Mouse (Mus musculus): ENCODE data around the gene Slc38a2. TPM values are rescaled to one million over a fixed set of nuclear protein-coding genes. Genes with fewer than 3 reads are reported as not detected.

Slc38a2 gene
- polyA plus RNA-seq, 1 experiment from 2014 or later: 184 TPM

GRCm38 (mm10) chr15:96736663-96737385 is 37.3 kb upstream of the Slc38a2 start:
- Histone ChIP-seq H3K27me3 (no peaks in the 10 kb centered on the region), H3K9ac (no peak overlapping the region), H3K27ac (no peak overlapping the region), H3K4me2 (replicated peaks) (no peak overlapping the region), H3K4me1 (0 out of 2 replicates have a peak, but pooled peaks cover 2% of the 10 kb centered on the region), H3K9me3 (replicated peaks) (no peaks in the 10 kb centered on the region), H3K36me3 (no peaks in the 10 kb centered on the region), H3K4me3 (no peak overlapping the region)
- ATAC-seq (ENCODE audit: low FRiP score): no peak
- 83% methylated on average over 15 of the region's 15 CpGs for whole genome bisulfite sequencing

DNA sequence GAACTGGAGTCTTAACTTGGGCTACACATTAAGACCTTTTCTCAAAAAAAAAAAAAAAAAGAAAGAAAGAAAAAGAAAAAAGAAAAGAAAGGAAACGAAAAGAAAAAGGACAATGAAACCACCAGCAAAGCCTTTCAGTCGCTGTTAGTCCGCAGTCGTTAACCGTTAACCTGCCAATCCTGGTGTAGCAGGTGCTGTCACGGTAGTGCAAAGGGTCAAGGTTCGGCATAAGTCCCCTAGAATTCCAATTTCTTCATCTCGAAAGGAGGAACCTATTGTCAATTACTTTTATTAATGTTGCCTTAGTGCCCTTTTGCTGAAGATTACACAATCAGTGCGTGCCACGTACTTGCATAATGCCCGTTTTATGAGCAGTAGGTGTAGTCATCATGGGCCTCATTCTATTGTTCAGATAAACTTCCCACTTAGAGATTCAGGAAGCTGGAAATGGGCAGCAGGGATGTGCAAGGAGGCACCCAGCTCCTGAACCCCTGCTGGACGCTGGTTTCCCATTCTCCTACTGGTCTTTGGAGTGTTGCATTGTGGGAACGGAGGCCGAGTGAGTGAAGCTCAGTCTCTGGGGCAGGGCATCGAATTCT is 36.1 kb upstream of the Slc38a2 start:
- Histone ChIP-seq H3K4me2 (replicated peaks) (no peak overlapping the region), H3K27me3 (no peaks in the 10 kb centered on the region), H3K36me3 (no peaks in the 10 kb centered on the region), H3K9ac (no peak overlapping the region), H3K27ac (no peak overlapping the region), H3K4me3 (no peak overlapping the region), H3K9me3 (replicated peaks) (no peaks in the 10 kb centered on the region), H3K4me1 (0 out of 2 replicates have a peak, but pooled peaks cover 2% of the 10 kb centered on the region)
- no peak for ATAC-seq (ENCODE audit: low FRiP score)
- 83% methylated on average over 15 of the region's 15 CpGs for WGBS

DNA sequence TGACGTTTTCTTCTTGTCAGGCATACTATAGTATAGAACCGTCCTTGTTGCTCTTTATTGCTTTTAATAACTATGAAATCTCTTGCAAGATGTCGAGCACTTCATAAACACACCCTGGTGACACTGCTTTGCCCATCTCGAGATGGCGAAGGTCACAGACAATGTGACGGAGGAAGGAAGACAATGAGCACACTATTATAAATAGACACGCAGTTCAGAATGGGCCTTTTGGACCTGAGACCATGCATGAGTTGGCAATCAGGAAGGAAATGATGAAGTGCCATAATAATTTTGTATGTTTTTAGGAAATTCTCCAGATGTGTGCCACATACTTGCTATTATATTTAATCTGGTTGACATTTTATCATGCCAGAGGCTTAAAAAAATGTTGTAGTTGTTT is 34.9 kb upstream of the Slc38a2 start:
- Histone ChIP-seq H3K27me3 (no peaks in the 10 kb centered on the region), H3K9ac (no peak overlapping the region), H3K9me3 (replicated peaks) (no peaks in the 10 kb centered on the region), H3K36me3 (no peaks in the 10 kb centered on the region), H3K4me3 (no peak overlapping the region), H3K4me2 (replicated peaks) (no peak overlapping the region), H3K4me1 (0 out of 2 replicates have a peak, but pooled peaks cover 2% of the 10 kb centered on the region), H3K27ac (no peak overlapping the region)
- WGBS: 65% methylated on average over 7 of the region's 7 CpGs
- no peak for ATAC-seq (ENCODE audit: low FRiP score)

DNA sequence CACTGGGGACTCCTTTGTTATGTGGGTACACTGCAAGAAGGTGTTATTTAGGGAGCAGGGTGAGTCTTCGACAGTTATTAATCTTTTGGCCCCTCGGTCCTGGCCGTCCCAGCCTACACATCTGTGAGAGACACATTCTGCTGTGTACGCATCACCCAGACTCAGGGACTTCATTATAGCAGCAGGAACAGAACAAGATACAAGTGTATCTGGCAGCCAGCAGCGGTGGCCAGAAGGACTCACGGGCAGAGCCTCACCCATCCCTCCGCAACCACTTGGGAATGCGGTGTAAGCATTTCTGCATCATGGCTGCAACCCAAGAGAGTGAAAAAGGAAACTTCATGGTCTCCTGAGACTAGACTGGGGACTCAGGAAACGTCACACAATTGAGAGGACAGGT is 30.9 kb upstream of the Slc38a2 start:
- Histone ChIP-seq H3K4me2 (replicated peaks) (no peak overlapping the region), H3K27ac (no peak overlapping the region), H3K4me3 (no peak overlapping the region), H3K36me3 (no peaks in the 10 kb centered on the region), H3K9ac (no peak overlapping the region), H3K27me3 (no peaks in the 10 kb centered on the region), H3K4me1 (0 out of 2 replicates have a peak, but pooled peaks cover 2% of the 10 kb centered on the region), H3K9me3 (replicated peaks) (no peaks in the 10 kb centered on the region)
- WGBS: 88% methylated on average over 9 of the region's 9 CpGs
- no peak for ATAC-seq (ENCODE audit: low FRiP score)

DNA sequence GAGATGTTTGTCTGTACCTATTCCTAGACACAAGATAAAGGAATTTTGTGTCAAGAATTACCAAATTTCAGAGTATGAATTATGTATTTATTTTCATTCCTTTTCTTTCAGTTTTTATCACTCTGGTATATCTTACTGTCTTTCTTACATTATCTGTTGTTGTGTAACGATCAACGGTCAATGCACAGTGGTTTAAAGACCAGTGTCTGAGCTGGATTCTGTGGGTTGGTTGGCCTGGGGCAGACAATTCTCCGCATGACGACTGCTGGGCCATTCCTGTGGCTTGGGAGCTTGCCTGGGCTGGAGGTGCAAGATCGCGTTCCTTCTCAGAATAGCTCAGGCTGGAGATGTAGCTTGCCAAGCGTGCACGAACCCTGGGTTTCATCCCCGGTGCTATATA is 30.3 kb upstream of the Slc38a2 start:
- Histone ChIP-seq H3K27me3 (no peaks in the 10 kb centered on the region), H3K4me2 (replicated peaks) (no peak overlapping the region), H3K4me3 (no peak overlapping the region), H3K9ac (no peak overlapping the region), H3K9me3 (replicated peaks) (no peaks in the 10 kb centered on the region), H3K36me3 (no peaks in the 10 kb centered on the region), H3K27ac (no peak overlapping the region), H3K4me1 (0 out of 2 replicates have a peak, but pooled peaks cover 2% of the 10 kb centered on the region)
- WGBS: 87% methylated on average over 9 of the region's 9 CpGs
- ATAC-seq (ENCODE audit: low FRiP score): no peak

- no peak overlapping the region for H3K4me2 ChIP-seq (replicated peaks)
- no peak for ATAC-seq (ENCODE audit: low FRiP score)
- H3K36me3 ChIP-seq: no peaks in the 10 kb centered on the region
- H3K27ac ChIP-seq: no peak overlapping the region
- H3K4me3 ChIP-seq: no peak overlapping the region
- no peak overlapping the region for H3K9ac ChIP-seq
- H3K27me3 ChIP-seq: no peaks in the 10 kb centered on the region
- H3K4me1 ChIP-seq: 0 out of 2 replicates have a peak, but pooled peaks cover 2% of the 10 kb centered on the region
- 79% methylated on average over 10 of the region's 10 CpGs for WGBS
- H3K9me3 ChIP-seq (replicated peaks): no peaks in the 10 kb centered on the region
These were observed 29.5 kb upstream of the Slc38a2 start for GRCm38 (mm10) chr15:96728993-96729392.

GRCm38 (mm10) chr15:96728346-96728745 is 28.8 kb upstream of the Slc38a2 start:
- Histone ChIP-seq H3K4me2 (replicated peaks) (no peak overlapping the region), H3K27ac (no peak overlapping the region), H3K36me3 (no peaks in the 10 kb centered on the region), H3K9me3 (replicated peaks) (no peaks in the 10 kb centered on the region), H3K9ac (no peak overlapping the region), H3K4me3 (no peak overlapping the region), H3K27me3 (no peaks in the 10 kb centered on the region), H3K4me1 (no peaks in the 10 kb centered on the region)
- 82% methylated on average over 4 of the region's 4 CpGs for WGBS
- no peak for ATAC-seq (ENCODE audit: low FRiP score)

- Histone ChIP-seq H3K9ac (no peak overlapping the region), H3K4me3 (no peak overlapping the region), H3K4me2 (replicated peaks) (no peak overlapping the region), H3K36me3 (no peaks in the 10 kb centered on the region), H3K27ac (no peak overlapping the region), H3K9me3 (replicated peaks) (no peaks in the 10 kb centered on the region), H3K27me3 (no peaks in the 10 kb centered on the region), H3K4me1 (no peaks in the 10 kb centered on the region)
- ATAC-seq (ENCODE audit: low FRiP score): no peak
These were observed 25.0 kb upstream of the Slc38a2 start for GRCm38 (mm10) chr15:96724506-96724905.

DNA sequence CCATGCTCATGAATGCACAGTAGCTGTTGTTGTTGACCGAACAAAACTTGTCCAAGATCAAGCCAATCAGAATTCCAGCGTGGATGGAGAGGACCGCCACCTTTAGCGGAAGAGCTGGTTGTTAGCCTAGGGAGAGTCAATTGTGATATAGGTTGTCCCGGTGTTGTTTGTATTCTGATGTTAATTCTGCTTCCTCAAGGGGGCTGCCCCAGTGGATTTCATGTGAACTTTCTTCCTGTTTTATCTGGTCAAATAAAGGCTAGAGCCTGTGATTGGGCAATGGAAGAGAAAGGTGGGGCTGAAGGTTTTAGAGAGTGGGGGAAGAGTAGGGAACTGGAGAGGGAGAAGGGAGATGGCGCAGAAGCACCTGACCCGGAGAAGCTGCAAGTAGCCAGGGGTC is 22.7 kb upstream of the Slc38a2 start:
- no peak overlapping the region for H3K9ac ChIP-seq
- no peak overlapping the region for H3K27ac ChIP-seq
- WGBS: 74% methylated on average over 7 of the region's 7 CpGs
- no peak overlapping the region for H3K4me3 ChIP-seq
- no peak for ATAC-seq (ENCODE audit: low FRiP score)
- H3K4me2 ChIP-seq (replicated peaks): no peak overlapping the region
- no peaks in the 10 kb centered on the region for H3K27me3 ChIP-seq
- H3K9me3 ChIP-seq (replicated peaks): no peaks in the 10 kb centered on the region
- no peaks in the 10 kb centered on the region for H3K36me3 ChIP-seq
- no peaks in the 10 kb centered on the region for H3K4me1 ChIP-seq

DNA sequence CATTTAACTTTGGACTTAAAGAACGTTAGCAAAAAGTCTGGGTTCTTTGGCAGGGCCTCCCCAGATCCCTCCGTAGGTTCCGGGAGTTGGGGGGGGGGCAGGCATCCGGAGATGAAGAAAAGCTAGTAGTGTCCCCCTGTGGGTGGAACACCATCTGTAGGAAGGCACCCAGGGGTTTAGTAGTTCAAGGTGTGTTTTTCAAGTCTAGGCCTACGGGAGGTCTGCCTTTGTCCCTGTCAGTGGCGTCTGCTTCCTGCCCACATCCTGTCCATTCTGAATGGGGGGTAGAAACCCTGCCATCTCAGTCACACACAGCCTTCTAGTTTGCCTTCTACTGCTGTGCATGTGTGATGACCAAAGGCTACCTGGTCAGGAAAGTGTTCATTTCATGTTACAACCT is 20.6 kb upstream of the Slc38a2 start:
- 87% methylated on average over 6 of the region's 6 CpGs for WGBS

GRCm38 (mm10) chr15:96718466-96718865 is 18.9 kb upstream of the Slc38a2 start:
- no peaks in the 10 kb centered on the region for H3K36me3 ChIP-seq
- no peaks in the 10 kb centered on the region for H3K27me3 ChIP-seq
- H3K9ac ChIP-seq: no peak overlapping the region
- ATAC-seq (ENCODE audit: low FRiP score): no peak
- WGBS: 81% methylated on average over 7 of the region's 7 CpGs
- no peak overlapping the region for H3K4me2 ChIP-seq (replicated peaks)
- H3K4me1 ChIP-seq: no peaks in the 10 kb centered on the region
- H3K4me3 ChIP-seq: no peak overlapping the region
- no peaks in the 10 kb centered on the region for H3K9me3 ChIP-seq (replicated peaks)
- no peak overlapping the region for H3K27ac ChIP-seq

More for the DNA sequence above, 20.6 kb upstream of the Slc38a2 start:
- Histone ChIP-seq H3K27ac (no peak overlapping the region), H3K27me3 (no peaks in the 10 kb centered on the region), H3K4me2 (replicated peaks) (no peak overlapping the region), H3K36me3 (no peaks in the 10 kb centered on the region), H3K4me3 (no peak overlapping the region), H3K9ac (no peak overlapping the region), H3K9me3 (replicated peaks) (no peaks in the 10 kb centered on the region), H3K4me1 (no peaks in the 10 kb centered on the region)
- ATAC-seq (ENCODE audit: low FRiP score): no peak

GRCm38 (mm10) chr15:96717181-96717580 is 17.7 kb upstream of the Slc38a2 start:
- ATAC-seq (ENCODE audit: low FRiP score): no peak
- Histone ChIP-seq H3K27me3 (no peaks in the 10 kb centered on the region), H3K9ac (no peak overlapping the region), H3K36me3 (no peaks in the 10 kb centered on the region), H3K4me3 (no peak overlapping the region), H3K4me2 (replicated peaks) (no peak overlapping the region), H3K27ac (no peak overlapping the region), H3K4me1 (no peaks in the 10 kb centered on the region), H3K9me3 (replicated peaks) (no peaks in the 10 kb centered on the region)
- WGBS: 70% methylated on average over 3 of the region's 3 CpGs

DNA sequence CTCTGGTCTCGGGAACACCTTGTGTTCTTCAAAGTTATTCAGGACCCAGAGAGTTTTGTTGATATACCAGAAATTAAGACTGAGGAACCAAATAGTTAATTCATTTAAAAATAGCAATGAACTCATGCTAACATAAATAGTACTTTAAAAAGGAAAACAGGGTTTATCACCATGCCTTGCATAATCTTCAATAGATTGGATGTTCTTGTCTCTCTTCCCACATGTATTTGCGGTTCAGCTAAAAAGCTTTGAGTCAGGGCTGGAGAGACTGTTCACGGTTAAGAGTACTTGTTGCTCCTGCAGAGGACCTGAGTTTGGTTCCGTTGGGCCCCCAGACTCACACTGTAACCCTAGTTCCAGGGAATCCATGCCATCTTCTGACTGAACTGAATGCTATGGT is 16.8 kb upstream of the Slc38a2 start:
- Histone ChIP-seq H3K27ac (no peak overlapping the region), H3K4me2 (replicated peaks) (no peak overlapping the region), H3K27me3 (no peaks in the 10 kb centered on the region), H3K4me1 (no peaks in the 10 kb centered on the region), H3K9me3 (replicated peaks) (no peaks in the 10 kb centered on the region), H3K36me3 (no peaks in the 10 kb centered on the region), H3K9ac (no peak overlapping the region), H3K4me3 (no peak overlapping the region)
- no peak for ATAC-seq (ENCODE audit: low FRiP score)
- WGBS: 87% methylated on average over 4 of the region's 4 CpGs

All from hindbrain, embryonic 12.5 days (tissue).